Mouse (Mus musculus): Measurements from ENCODE around the gene Hoxa10. TPM values are rescaled to one million over a fixed set of nuclear protein-coding genes. Genes with fewer than 3 reads are reported as not detected.

Gene Hoxa10
- polyA plus RNA-seq, 1 experiment: not detected

DNA sequence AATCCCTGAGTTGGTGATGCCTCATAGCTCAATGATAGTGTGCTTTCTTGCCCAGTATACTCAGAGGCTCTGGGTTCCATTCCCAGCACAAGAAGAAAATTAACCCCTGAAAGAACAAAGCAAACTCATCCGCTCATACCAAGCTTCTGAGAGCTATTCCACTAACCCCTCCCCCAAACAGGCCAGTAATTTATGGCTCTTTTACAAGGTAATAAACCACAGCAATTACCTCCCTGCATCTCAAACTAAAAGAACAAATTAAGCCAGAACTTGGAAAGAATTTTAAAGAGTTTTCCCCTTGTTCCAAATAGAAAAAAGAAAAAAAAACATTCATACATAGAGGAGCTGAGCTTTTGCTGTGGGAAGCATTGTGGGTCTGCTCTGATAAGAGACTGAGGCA, 57.9 kb downstream of the Hoxa10 start:
- no peaks in the 10 kb centered on the region for H3K4me1 ChIP-seq (ENCODE audit: control insufficient read depth, insufficient read depth, low read length)
- no peak overlapping the region for H3K9ac ChIP-seq (ENCODE audit: low read depth, poor library complexity, severe bottlenecking)
- no peaks in the 10 kb centered on the region for H3K9me3 ChIP-seq (replicated peaks; ENCODE audit: control insufficient read depth, insufficient read depth, low read length, poor library complexity, severe bottlenecking)
- H3K27ac ChIP-seq (ENCODE audit: insufficient read depth, low read length): no peak overlapping the region
- H3K27me3 ChIP-seq (ENCODE audit: control insufficient read depth, insufficient read depth, low read length, poor library complexity, severe bottlenecking): peaks cover 19% of the 10 kb centered on the region
- no peaks in the 10 kb centered on the region for H3K36me3 ChIP-seq (ENCODE audit: control insufficient read depth, insufficient read depth, low read length, poor library complexity, severe bottlenecking)
- H3K4me3 ChIP-seq (ENCODE audit: low read depth, low read length): no peak overlapping the region
- TF ChIP-seq POLR2A (IDR thresholded peaks at IDR 0.05; ENCODE audit: insufficient read depth, low read length) (no peak), EP300 (IDR thresholded peaks at IDR 0.05; ENCODE audit: insufficient read depth, low read depth, low read length) (no peak), CTCF (IDR thresholded peaks at IDR 0.05; ENCODE audit: low read depth, low read length) (no peak)

DNA sequence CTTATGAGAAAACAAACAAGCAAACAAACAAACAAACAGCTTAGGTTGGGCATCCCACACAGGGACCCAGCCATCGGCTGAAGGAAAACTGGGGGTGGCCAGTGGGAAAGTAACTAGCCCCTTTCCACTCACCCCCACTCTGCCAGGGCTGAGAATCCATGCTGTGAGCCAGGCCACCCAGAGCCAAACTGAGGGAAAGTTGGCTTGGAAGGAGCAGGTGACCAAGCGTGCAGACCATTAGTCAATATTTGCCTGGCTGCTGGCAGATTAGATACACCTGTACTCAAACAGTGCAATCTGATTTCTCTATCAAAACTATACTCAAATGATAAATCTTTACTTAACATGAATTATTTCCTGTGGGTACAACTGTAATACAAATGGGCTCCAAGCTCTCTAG, 58.6 kb downstream of the Hoxa10 start:
- no peak overlapping the region for H3K27ac ChIP-seq (ENCODE audit: insufficient read depth, low read length)
- peaks cover 24% of the 10 kb centered on the region for H3K27me3 ChIP-seq (ENCODE audit: control insufficient read depth, insufficient read depth, low read length, poor library complexity, severe bottlenecking)
- H3K9ac ChIP-seq (ENCODE audit: low read depth, poor library complexity, severe bottlenecking): no peak overlapping the region
- H3K9me3 ChIP-seq (replicated peaks; ENCODE audit: control insufficient read depth, insufficient read depth, low read length, poor library complexity, severe bottlenecking): no peaks in the 10 kb centered on the region
- H3K4me3 ChIP-seq (ENCODE audit: low read depth, low read length): no peak overlapping the region
- no peaks in the 10 kb centered on the region for H3K36me3 ChIP-seq (ENCODE audit: control insufficient read depth, insufficient read depth, low read length, poor library complexity, severe bottlenecking)
- TF ChIP-seq EP300 (IDR thresholded peaks at IDR 0.05; ENCODE audit: insufficient read depth, low read depth, low read length) (no peak), CTCF (IDR thresholded peaks at IDR 0.05; ENCODE audit: low read depth, low read length) (no peak), POLR2A (IDR thresholded peaks at IDR 0.05; ENCODE audit: insufficient read depth, low read length) (no peak)
- H3K4me1 ChIP-seq (ENCODE audit: control insufficient read depth, insufficient read depth, low read length): no peaks in the 10 kb centered on the region

Other genes with a start within 250 kb of the Hoxa10 start
- 42.9 and 43.0 TPM in 2 replicates for gene Skap2, start 228.3 kb downstream of the Hoxa10 start, polyA plus RNA-seq (2011; ENCODE audit: insufficient read depth, insufficient read length, low read depth, missing spikeins)
- 2.7 and 2.9 TPM in 2 replicates for gene Hoxa1, start 82.5 kb downstream of the Hoxa10 start, polyA plus RNA-seq (2011; ENCODE audit: insufficient read depth, insufficient read length, low read depth, missing spikeins)
- gene Hoxa2, start 76.0 kb downstream of the Hoxa10 start, polyA plus RNA-seq (2011; ENCODE audit: insufficient read depth, insufficient read length, low read depth, missing spikeins): not detected in 2 replicates
- not detected in 2 replicates for gene 5730596B20Rik, start 63.4 kb downstream of the Hoxa10 start, polyA plus RNA-seq (2011; ENCODE audit: insufficient read depth, insufficient read length, low read depth, missing spikeins)
- not detected in 2 replicates for gene Hoxa4, start 49.1 kb downstream of the Hoxa10 start, polyA plus RNA-seq (2011; ENCODE audit: insufficient read depth, insufficient read length, low read depth, missing spikeins)
- not detected in 2 replicates for gene Hoxa5, start 36.3 kb downstream of the Hoxa10 start, polyA plus RNA-seq (2011; ENCODE audit: insufficient read depth, insufficient read length, low read depth, missing spikeins)
- gene Hoxa6, start 32.1 kb downstream of the Hoxa10 start, polyA plus RNA-seq (2011; ENCODE audit: insufficient read depth, insufficient read length, low read depth, missing spikeins): not detected in 2 replicates
- 0.25 TPM in 1 of 2 replicates, not detected in the other for gene Hoxa3, start 27.5 kb downstream of the Hoxa10 start, polyA plus RNA-seq (2011; ENCODE audit: insufficient read depth, insufficient read length, low read depth, missing spikeins)
- not detected in 2 replicates for gene Gm28308, start 27.5 kb downstream of the Hoxa10 start, polyA plus RNA-seq (2011; ENCODE audit: insufficient read depth, insufficient read length, low read depth, missing spikeins)
- gene Hoxa7, start 19.0 kb downstream of the Hoxa10 start, polyA plus RNA-seq (2011; ENCODE audit: insufficient read depth, insufficient read length, low read depth, missing spikeins): 0.65 and 1.4 TPM in 2 replicates
- gene Hoxa9, start 9.8 kb downstream of the Hoxa10 start, polyA plus RNA-seq (2011; ENCODE audit: insufficient read depth, insufficient read length, low read depth, missing spikeins): not detected in 2 replicates
- gene Hoxa11, start 5.0 kb upstream of the Hoxa10 start, polyA plus RNA-seq (2011; ENCODE audit: insufficient read depth, insufficient read length, low read depth, missing spikeins): not detected in 2 replicates
- 0.25 TPM in 1 of 2 replicates, not detected in the other for gene Hoxa13, start 20.0 kb upstream of the Hoxa10 start, polyA plus RNA-seq (2011; ENCODE audit: insufficient read depth, insufficient read length, low read depth, missing spikeins)
- gene Evx1, start 72.6 kb upstream of the Hoxa10 start, polyA plus RNA-seq (2011; ENCODE audit: insufficient read depth, insufficient read length, low read depth, missing spikeins): 0.63 and 0.68 TPM in 2 replicates

Measured in ES-Bruce4 (cell line).